Mouse (Mus musculus): ENCODE measurements around the gene Zfp112.
"Not testable (repeated sequence)": the region's sequence is repeated elsewhere in the genome, so short reads cannot be mapped to it uniquely, and the experiment has no call there.

Gene Zfp112

GRCm38 (mm10) chr7:24112156-24112856 is at the start of gene Zfp112:
Gene Zfp112 (plus strand): TSS chr7:24112314.
- DNase-seq (ENCODE audit: low read depth, low spot score) = peak; percentile 90

- DNase-seq (ENCODE audit: low read depth, low spot score) = not testable (repeated sequence)
Measured at GRCm38 (mm10) chr7:24074424-24074823, 37.7 kb upstream of the Zfp112 start.

DNA sequence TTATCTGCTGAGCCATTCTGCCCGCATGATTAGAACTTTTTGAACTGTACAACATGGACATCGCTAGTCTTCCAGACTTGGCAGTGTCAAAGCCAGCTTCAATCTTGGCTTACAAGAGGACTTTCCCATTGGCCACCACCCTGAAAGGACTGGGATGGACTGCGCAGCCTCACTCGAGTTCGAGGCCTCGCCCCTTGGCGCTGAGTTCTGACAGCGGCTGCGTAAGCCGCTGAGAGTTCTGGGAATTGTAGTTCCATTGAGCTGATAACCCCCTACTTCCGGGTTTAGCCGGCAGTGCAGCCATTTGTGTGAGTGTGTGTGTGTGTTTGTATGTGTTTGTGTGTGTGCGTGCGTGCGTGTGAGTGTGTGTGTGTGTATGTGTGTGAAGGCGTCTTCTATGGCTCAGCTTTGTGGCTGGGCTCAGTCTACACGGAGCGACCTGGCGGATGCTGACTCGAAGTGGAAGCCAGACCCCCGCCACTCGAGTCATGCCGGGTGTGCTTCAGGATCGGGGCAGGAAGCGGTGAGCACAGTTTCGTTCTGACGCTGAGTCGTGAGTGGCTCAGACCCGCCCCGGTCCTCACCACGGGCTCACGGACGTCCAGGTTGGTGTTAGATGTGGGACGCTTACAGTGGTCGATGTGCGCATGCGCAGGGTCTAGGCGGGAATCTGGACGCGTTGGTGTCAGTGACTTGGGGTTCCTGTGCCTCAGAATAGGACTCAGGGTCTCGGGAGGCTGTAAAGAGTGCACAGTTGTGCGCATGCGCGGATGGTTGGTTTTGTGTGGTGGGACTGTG is 30.3 kb upstream of the Zfp112 start, which contains the start of gene Zfp180:
Gene Zfp180 (plus strand): TSS at position 291 of the 798 bp plus-strand sequence.
- DNase-seq (ENCODE audit: low read depth, low spot score) = peak; percentile 97

DNA sequence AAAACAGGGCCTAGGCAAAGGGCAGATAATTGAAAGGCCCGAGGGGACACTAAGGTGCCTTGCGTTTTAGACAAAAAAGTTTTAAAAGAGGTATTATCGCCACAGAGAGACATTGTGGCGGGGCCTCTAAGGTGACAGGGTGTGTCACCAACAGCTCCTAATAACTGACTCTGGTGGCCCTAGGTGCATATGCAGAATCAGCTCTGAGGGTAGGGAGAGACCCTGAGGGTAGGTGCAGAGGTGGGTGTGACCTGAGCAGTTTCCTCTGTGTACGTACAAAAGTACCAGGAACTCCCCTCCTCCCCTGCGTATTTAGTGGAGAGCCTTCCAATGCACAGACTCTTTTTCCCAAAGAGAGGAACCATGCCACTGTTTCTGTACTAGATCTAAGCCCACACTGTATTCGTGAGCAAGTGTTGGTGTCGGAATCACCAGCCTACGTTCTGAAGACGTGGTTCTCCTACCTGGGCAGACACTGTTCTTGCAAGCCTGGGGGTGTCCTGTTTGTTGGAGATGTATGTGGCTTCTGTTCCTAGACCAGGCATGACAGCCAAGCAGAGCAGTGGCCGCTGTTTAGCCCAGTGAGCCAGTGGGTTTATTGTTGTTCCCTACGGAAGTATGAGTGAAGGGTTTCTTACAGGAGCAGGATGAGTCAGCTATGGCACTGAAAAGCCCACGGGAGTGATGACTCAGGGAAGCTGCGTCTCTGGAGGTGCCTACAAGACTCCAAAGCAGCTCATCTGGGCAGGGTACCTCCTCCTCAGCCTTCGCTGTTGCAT is 29.5 kb upstream of the Zfp112 start:
- DNase-seq (ENCODE audit: low read depth, low spot score) = no peak

DNA sequence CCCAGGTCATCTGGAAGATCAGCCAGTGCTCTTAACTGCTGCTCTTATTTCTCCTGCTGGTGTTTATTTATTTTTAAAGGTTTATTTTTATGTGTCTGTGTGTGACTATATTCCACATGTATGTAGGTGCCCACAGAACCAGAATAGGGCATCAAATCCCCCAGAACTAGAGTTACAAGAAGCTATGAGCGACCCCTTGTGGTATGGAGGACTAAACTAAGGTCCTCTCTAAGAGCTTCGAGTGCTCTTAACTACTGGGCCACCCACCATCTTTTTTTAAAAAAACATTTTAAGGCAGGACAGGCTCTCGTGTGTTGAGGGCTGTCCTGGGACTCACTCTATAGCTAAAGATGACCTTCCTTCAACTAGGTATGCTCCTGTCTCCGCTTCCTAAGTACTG is 25.2 kb upstream of the Zfp112 start:
- DNase-seq (ENCODE audit: low read depth, low spot score) = no peak

DNA sequence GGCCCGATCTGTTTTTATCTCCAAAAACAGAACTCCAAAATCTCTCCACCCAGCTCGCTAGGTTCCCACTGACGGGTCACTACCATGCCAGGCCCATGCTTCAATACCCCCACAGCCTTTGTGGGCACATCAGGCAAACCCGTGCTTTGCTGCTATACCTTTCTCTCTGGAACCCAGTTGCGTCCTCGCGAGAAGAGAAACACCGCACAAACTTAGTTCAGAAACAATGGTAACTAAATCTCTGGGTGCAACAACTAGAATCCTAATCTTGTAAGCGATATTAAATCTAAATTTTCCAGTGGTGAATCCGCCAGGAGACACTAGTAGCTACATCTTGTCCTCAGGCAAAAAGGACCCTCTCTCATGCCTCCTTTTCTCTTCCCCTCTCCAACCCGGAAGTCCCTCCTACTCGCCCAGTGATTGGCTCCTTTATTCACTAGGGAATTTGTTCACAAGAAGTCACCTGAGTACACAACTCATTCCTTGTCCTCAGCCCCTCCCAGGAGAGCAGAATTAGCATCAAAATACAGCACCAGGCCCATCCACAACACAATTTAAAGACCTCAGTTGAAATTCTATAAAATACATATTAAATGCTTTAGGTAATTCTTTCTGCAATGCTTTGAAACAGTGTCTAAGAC is 24.5 kb upstream of the Zfp112 start:
- DNase-seq (ENCODE audit: low read depth, low spot score) = no peak

DNA sequence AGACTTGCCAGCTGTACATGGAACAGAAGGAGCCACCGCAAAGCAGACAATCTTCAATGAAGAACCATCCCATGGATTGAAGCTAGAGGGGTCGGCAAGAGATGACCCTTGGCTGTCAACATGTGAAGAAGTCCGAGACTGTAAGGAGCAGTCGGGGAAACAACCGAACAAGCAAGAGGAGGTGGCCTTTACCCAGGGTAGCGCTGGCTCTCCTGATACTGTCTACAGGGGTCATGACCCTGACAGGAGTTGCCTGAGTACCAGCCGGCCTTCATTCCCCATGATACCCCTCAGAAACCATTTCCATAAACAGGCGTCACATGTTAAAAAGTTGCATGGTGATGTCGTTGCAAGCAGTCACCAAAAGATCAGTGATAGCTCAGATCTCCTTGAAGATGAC is 7.7 kb upstream of the Zfp112 start:
- no peak for DNase-seq (ENCODE audit: low read depth, low spot score)

DNA sequence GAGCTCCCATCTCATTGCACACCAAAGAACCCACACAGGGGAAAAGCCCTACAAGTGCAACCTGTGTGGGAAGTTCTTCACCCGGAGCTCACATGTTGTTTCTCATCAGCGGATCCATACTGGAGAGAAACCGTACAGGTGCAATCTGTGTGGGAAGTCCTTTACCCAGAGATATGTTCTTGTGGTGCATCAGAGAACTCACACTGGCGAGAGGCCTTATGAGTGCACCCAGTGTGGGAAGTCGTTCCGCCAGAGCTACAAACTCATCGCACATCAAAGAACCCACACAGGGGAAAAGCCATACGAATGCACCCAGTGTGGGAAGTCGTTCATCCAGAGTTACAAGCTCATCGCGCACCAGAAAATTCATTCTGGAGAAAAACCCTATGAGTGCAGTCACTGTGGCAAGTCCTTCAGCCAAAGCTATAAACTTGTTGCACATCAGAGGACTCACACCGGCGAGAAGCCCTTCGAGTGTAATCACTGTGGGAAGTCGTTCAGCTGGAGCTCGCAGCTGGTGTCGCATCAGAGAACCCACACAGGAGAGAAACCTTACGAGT is 6.9 kb upstream of the Zfp112 start:
- no peak for DNase-seq (ENCODE audit: low read depth, low spot score)

- no peak for DNase-seq (ENCODE audit: low read depth, low spot score)
Measured at GRCm38 (mm10) chr7:24110839-24111238, 1.3 kb upstream of the Zfp112 start.

DNA sequence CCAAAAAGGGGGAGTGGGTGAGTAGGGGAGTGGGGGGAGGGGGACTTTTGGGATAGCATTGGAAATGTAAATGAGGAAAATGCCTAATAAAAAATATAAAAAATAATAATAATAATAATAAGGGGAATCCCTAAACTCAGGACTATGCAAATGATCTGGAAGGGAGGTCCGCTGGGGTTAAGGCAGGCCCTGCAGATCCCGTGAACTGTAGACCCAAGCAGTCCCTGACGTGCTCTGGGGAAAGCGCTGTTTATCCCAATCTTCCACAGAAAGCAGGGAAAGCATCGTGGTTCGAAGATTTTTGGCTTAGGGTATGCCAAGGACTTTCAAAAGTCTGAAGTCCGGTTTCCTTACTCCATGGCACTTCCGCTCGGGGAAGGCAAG is 350 bp upstream of the Zfp112 start:
- no peak for DNase-seq (ENCODE audit: low read depth, low spot score)

DNA sequence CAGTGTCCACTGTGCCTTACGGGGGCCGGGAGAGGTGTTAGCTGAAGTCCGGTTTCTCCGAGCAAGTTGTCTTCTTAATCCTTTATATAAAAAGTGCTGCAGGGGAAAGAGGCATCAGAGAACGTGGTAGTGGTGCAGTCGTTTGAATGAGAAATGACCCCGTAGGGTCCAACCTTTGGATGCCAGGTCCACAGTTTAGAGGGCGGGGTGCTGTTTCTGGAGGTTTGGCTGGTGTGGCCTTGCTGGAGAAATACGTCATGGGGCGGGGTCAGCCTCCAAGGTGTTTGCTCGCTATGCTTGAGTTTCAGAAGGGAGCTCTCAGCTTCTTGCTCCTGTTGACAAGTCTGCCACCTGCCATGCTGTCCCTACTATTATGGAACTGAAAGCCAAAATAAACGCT is 887 bp downstream of the Zfp112 start:
- DNase-seq (ENCODE audit: low read depth, low spot score) = peak; percentile 33

DNA sequence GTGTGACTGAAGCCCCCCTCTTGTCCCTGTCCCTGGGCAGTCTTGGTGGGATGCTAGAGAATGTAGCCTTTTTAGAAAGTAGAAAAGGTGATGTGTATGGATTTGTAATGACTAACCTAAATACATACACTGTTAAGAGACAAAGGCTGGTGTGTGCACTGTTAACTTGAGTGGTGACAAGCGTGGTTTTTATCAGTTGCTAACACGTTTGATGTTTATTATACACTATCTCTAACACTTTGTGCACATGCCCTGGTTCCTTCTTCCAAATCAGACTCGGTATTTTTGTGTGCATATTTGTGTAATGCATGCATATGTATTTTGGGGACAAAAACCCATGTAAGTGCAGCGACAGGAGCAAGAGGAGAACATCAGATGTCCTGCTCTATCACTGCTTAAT is 4.5 kb downstream of the Zfp112 start:
- DNase-seq (ENCODE audit: low read depth, low spot score) = no peak

DNA sequence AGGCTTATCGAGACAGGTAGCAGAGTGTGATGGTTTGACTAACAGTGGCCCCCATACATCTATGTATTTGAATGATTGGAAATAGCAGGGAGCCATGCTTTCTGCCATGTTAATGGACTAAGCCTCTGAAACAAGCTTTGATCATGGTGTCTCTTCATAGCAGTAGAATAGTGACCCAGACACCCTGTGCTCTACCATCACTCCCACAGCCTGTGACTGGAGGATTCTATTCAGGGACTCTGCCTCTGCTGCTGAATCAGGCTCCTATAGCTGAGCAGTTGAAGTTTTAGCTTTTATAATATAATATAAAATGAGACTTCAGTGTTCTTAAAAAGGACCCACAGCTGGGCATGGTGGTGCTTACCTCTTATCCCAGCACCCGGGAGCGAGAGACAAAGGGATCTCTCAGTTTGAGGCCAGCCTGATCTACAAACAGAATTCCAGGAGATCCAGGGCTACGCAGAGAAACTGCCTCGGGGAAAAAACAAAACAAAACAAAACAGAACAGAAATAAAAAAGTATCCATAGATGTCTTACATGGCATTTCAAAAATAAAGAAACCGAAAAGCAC is 21.4 kb downstream of the Zfp112 start:
- no peak for DNase-seq (ENCODE audit: low read depth, low spot score)

DNA sequence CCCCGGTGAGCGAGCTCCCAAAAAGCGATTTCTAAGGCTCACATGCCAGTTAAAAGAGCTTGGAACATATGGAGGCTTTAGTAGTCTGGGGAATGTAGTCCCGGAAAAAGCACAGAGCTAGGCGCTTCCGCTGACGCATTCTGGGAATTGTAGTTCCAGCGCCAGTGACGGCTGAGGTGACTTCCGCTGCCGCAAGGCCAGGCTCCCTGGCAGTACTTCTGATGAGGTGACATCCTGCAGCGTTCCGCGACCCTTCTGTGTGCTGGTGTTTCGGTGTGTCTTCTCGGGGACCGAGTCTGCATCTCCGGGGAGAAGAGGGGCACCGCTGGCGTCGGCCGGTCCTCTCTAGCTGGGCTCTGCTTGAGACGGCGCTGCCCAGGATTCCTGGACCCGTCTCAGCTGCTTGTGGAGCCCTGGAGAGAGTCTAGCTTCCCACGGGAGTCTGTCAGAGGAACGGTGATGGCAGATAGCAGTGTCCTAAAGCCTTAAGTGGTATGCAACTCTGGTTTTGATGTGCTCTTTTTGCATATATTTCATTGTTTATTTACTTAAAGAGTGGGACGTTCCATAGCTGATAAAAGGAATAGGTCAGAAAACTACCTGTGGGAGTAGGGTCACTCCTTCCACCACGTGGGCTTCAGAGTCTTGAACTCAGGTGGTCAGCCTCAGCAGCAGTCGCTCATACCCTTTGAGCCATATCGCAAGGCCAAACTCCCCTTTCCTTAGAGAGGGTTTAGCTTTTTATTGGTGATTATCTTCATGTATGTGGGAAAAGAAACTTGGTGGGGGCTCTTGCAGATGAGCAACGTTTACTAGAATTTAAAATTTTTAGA is 22.1 kb downstream of the Zfp112 start, which contains the start of gene Zfp235:
Gene Zfp235 (plus strand): TSS at position 174 of the 833 bp plus-strand sequence.
- peak; percentile 87 for DNase-seq (ENCODE audit: low read depth, low spot score)

DNA sequence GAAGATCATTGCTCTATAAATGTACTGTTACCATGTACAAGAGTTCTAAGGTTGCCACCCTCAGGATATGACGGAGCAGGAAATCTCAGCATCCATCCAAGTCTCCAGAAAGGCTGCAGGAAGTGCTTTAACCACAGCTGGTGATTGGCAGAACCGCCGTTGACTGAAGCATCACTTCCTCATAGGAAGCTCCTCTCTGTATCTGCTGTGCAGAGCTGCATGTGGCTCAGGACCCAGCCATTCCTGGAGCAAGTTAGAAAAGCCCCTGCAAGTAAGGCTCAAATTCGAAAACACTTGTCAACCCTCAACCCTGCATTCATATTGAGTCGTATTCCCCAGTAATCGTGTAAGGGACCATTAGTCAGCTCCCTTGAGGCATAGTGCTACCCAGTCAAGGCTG is 30.5 kb downstream of the Zfp112 start:
- DNase-seq (ENCODE audit: low read depth, low spot score) = no peak

DNA sequence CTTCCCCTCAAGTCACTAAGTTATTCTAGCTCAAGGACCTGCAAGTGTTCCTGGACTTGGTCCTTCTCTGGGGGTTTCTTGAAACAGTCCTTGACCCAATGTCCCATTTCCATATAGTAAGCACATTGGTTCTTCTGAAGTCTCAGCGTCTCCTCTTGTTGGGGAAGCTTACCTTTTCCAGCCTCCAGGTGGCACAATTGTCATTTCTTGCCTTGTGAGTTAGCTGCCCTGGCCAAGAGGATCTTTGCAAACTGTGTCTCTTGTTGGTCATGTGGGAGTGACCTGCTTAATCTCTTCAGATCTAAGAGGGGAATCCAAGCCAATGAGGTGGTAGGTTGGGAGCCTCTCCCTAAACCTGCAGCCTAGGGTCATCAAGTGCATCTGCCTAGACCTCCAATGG is 41.2 kb downstream of the Zfp112 start:
- peak; percentile 9 for DNase-seq (ENCODE audit: low read depth, low spot score)

DNA sequence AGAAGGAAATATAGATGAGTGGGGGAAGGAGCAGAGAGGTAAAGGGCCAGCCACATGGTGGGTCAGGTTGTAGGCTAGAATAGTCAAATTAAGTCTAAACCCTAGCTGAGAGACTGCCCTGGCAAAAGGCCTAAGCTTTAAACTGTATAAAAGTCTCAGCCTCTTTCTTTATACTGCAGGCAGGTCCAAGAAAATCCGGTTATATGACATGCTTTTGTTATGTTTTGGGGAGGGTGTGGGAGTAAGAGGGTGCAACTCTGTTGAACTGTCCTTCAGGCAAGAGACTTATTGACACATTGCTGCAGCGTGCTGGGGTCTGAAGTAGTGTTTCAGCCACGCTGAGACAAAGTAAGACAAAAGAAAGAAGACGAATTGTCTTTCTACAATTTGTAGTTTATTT is 60.1 kb downstream of the Zfp112 start:
- DNase-seq (ENCODE audit: low read depth, low spot score) = no peak

GRCm38 (mm10) chr7:24174618-24175336 is 62.7 kb downstream of the Zfp112 start, which contains the start of gene Zfp114:
Gene Zfp114 (plus strand): TSS chr7:24175060.
- peak; percentile 85 for DNase-seq (ENCODE audit: low read depth, low spot score)

GRCm38 (mm10) chr7:24175337-24175711 is 63.2 kb downstream of the Zfp112 start:
- no peak for DNase-seq (ENCODE audit: low read depth, low spot score)

Data from mesoderm, embryonic 11.5 days (tissue).